Mouse (Mus musculus) forebrain, embryonic 15.5 days (tissue): ENCODE measurements around the gene Eif4e3. TPM values are rescaled to one million over a fixed set of nuclear protein-coding genes. Genes with fewer than 3 reads are reported as not detected.

Experiments
- ATAC-seq: fragments of 200-750 bp; cut with Nextera tagmentation; replicated peaks from 2 replicates; pipeline ENCODE4 v1.8.0; 2017; ENCODE audit warnings: mild to moderate bottlenecking, moderate TSS enrichment, moderate library complexity
- H3K27ac ChIP-seq: fragments of 300-500 bp; sonication (generic); replicated peaks from 2 replicates; pipeline ENCODE4 v1.5.1; 2015; ENCODE audit warnings: mild to moderate bottlenecking, inconsistent platforms
- H3K27me3 ChIP-seq: fragments of 300-500 bp; sonication (generic); 2 replicates; pipeline ENCODE4 v1.6.1; 2015; ENCODE audit warnings: inconsistent platforms
- H3K36me3 ChIP-seq: fragments of 300-500 bp; sonication (generic); 2 replicates; pipeline ENCODE4 v1.6.1; 2015; ENCODE audit warnings: mild to moderate bottlenecking, inconsistent platforms
- H3K4me1 ChIP-seq: fragments of 300-500 bp; sonication (generic); 2 replicates; pipeline ENCODE4 v1.6.1; 2015; ENCODE audit warnings: inconsistent platforms
- H3K4me2 ChIP-seq: fragments of 300-500 bp; sonication (generic); replicated peaks from 2 replicates; pipeline ENCODE4 v1.6.1; 2015; ENCODE audit warnings: mild to moderate bottlenecking, inconsistent platforms
- H3K4me3 ChIP-seq: fragments of 300-500 bp; sonication (generic); 2 replicates; pipeline ENCODE4 v1.5.1; 2015; ENCODE audit warnings: mild to moderate bottlenecking, inconsistent platforms
- H3K9ac ChIP-seq: fragments of 300-500 bp; sonication (generic); replicated peaks from 2 replicates; pipeline ENCODE4 v1.6.1; 2015; ENCODE audit warnings: mild to moderate bottlenecking, inconsistent platforms
- H3K9me3 ChIP-seq: fragments of 300-500 bp; sonication (generic); 2 replicates; pipeline ENCODE4 v1.6.1; 2016; ENCODE audit warnings: inconsistent platforms
- WGBS: fragments of 180-500 bp; shearing (Covaris S2); methylation state at CpG from one replicate; pipeline ENCODE4 v1.1.7; 2015; ENCODE audit warnings: mixed read lengths; 5-methylcytosine and 5-hydroxymethylcytosine counted together
- polyA plus RNA-seq: library from polyadenylated mRNA; unstranded; fragments of >200 nt; fragmentation: Nextera tagmentation; extraction: Ambion mirVana; gene quantifications from 2 replicates; pipeline ENCODE4 v1.2.1, GENCODE M21; 2015

The Eif4e3 gene
- polyA plus RNA-seq, 1 experiment from 2014 or later: 9.9 TPM

DNA sequence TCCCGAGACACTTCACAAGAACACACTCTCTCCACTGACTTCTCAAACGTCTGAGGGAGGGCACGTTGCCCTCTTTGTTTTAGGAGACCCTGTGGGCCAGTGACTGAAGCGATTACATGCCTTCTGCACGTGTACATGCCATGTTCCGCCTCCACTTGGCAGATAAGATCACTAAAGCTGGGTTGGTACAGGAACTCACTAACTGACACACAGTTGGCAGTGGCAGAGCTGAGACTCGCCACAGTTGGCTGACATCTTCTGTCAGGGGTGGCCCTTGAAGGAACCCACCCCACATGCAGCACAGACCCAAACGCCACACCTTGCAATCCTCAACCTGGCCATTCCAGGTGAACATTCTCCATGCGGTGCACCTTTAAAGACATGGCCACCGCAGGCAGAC is 8.0 kb downstream of the Eif4e3 start:
- no peaks in the 10 kb centered on the region for H3K36me3 ChIP-seq
- no peak overlapping the region for H3K27ac ChIP-seq
- no peak overlapping the region for H3K4me3 ChIP-seq
- no peaks in the 10 kb centered on the region for H3K27me3 ChIP-seq
- H3K4me2 ChIP-seq: no peak overlapping the region
- no peaks in the 10 kb centered on the region; the same call in 1 of the 2 replicates for H3K4me1 ChIP-seq
- no peaks in the 10 kb centered on the region for H3K9me3 ChIP-seq
- ATAC-seq: no peak
- 74% methylated on average over 10 of the region's 10 CpGs for whole genome bisulfite sequencing
- no peak overlapping the region for H3K9ac ChIP-seq

GRCm38 (mm10) chr6:99656088-99656487 is 10.5 kb downstream of the Eif4e3 start:
- no peak for ATAC-seq
- Histone ChIP-seq H3K36me3 (no peaks in the 10 kb centered on the region), H3K9ac (no peak overlapping the region), H3K27me3 (no peaks in the 10 kb centered on the region), H3K27ac (no peak overlapping the region), H3K9me3 (no peaks in the 10 kb centered on the region), H3K4me1 (no peaks in the 10 kb centered on the region; the same call in 1 of the 2 replicates), H3K4me2 (no peak overlapping the region), H3K4me3 (no peak overlapping the region)
- WGBS: 93% methylated on average over 2 of the region's 2 CpGs

DNA sequence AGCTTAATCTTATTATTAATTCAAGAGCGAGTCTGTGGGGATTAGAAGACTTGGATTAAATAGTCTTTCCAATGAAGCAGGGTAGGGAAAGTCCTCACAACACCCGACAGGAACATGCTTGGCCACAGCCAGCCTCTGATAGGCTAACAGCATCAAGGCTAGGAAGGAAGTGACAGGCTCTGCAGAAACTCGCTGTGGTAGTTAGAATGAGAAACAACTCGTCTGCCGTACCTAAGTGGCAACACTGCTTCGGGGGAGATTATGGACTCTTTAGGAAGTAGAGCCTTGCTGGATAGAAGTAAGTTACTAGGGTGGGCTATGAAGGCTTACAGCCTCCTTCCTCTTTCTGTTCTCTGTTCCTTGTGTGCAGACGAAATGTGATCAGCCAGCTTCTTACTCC is 11.1 kb downstream of the Eif4e3 start:
- ATAC-seq: no peak
- H3K4me2 ChIP-seq: no peak overlapping the region
- H3K9me3 ChIP-seq: no peaks in the 10 kb centered on the region
- no peaks in the 10 kb centered on the region for H3K27me3 ChIP-seq
- no peak overlapping the region for H3K9ac ChIP-seq
- H3K4me3 ChIP-seq: no peak overlapping the region
- no peaks in the 10 kb centered on the region; the same call in 1 of the 2 replicates for H3K4me1 ChIP-seq
- H3K27ac ChIP-seq: no peak overlapping the region
- no peaks in the 10 kb centered on the region for H3K36me3 ChIP-seq
- WGBS: 56% methylated on average over 7 of the region's 7 CpGs

DNA sequence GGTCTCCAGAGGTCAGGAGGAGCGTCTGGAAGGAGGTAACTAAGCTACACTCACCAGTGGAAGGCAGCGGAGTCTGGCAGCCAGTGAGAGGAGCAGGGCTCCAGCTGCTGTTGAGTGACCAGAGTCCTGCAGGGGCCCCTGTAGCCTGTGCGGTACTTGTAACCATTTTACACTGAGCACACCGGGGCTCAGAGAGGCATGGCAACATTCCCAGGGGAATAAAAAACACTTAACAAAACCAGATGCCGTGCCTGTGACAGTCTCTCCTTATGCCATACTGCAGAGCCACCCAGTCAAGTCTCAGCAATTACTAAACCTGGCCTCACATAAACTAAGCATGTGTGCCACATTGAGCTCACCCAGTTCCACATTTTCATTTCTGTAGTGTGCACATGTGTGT is 12.2 kb downstream of the Eif4e3 start:
- 47% methylated on average over 5 of the region's 5 CpGs for WGBS
- Histone ChIP-seq H3K4me2 (no peak overlapping the region), H3K9me3 (no peaks in the 10 kb centered on the region), H3K9ac (no peak overlapping the region), H3K27ac (no peak overlapping the region), H3K36me3 (no peaks in the 10 kb centered on the region), H3K27me3 (no peaks in the 10 kb centered on the region), H3K4me3 (no peak overlapping the region), H3K4me1 (no peaks in the 10 kb centered on the region; the same call in 1 of the 2 replicates)
- no peak for ATAC-seq

DNA sequence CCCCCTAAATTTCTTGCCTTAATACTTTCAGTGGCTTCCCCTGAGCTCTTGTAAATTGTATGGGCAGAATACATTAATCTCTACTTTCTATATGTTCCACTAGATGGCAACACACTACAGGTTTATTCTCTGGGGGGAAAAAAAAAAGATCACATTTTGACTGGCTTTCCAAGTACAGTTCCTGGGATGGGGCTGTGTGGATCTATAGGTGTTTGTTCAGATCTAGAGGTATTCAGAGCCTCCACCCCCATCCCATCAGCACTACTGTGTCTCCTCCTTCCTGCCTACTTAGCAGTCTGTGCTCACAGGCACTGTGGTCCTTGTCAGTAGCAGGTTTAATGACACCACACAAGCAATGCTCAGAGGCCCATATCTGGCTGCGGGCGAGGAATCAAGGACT is 14.2 kb downstream of the Eif4e3 start:
- no peak overlapping the region for H3K4me2 ChIP-seq
- ATAC-seq: 0 out of 2 replicates have a peak, but pooled peaks have one; percentile 49
- WGBS: 95% methylated on average over 2 of the region's 2 CpGs
- no peak overlapping the region for H3K9ac ChIP-seq
- no peak overlapping the region for H3K27ac ChIP-seq
- no peaks in the 10 kb centered on the region for H3K27me3 ChIP-seq
- no peaks in the 10 kb centered on the region for H3K9me3 ChIP-seq
- no peak overlapping the region for H3K4me3 ChIP-seq
- no peaks in the 10 kb centered on the region for H3K36me3 ChIP-seq
- no peaks in the 10 kb centered on the region; the same call in 1 of the 2 replicates for H3K4me1 ChIP-seq

GRCm38 (mm10) chr6:99649307-99649706 is 17.3 kb downstream of the Eif4e3 start:
- H3K9ac ChIP-seq: no peak overlapping the region
- H3K9me3 ChIP-seq: no peaks in the 10 kb centered on the region
- H3K4me2 ChIP-seq: no peak overlapping the region
- no peaks in the 10 kb centered on the region for H3K36me3 ChIP-seq
- no peak overlapping the region for H3K4me3 ChIP-seq
- no peak for ATAC-seq
- H3K27me3 ChIP-seq: no peaks in the 10 kb centered on the region
- no peak overlapping the region for H3K27ac ChIP-seq
- no peaks in the 10 kb centered on the region; the same call in 1 of the 2 replicates for H3K4me1 ChIP-seq
- WGBS: 69% methylated on average over 2 of the region's 2 CpGs

DNA sequence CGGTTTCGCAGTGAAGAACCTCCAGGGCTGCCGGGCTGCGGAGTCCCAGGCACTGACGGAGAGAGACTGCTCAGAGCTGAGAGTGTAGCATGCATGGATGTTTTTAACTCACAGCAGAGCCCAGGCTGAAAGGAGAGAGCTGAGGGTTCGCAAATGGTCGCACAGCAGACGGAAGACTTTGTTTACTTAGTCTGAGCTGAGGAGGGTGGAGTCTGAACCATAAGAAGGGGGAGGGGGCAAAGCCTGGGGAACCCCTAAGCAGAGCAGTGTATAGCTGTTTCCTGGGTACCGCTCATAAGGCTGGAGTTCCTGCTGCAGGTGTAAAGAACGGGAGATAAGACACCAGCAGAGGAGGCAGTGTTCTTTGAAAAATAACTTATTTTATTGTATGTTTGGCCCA is 20.2 kb downstream of the Eif4e3 start:
- Histone ChIP-seq H3K4me2 (no peak overlapping the region), H3K4me1 (no peaks in the 10 kb centered on the region), H3K27me3 (no peaks in the 10 kb centered on the region), H3K27ac (no peak overlapping the region), H3K9me3 (no peaks in the 10 kb centered on the region), H3K36me3 (no peaks in the 10 kb centered on the region), H3K4me3 (no peak overlapping the region), H3K9ac (no peak overlapping the region)
- 78% methylated on average over 10 of the region's 10 CpGs for WGBS
- ATAC-seq: no peak

GRCm38 (mm10) chr6:99644876-99645275 is 21.7 kb downstream of the Eif4e3 start:
- H3K4me2 ChIP-seq: no peak overlapping the region
- 89% methylated on average over 5 of the region's 5 CpGs for WGBS
- H3K27me3 ChIP-seq: no peaks in the 10 kb centered on the region

DNA sequence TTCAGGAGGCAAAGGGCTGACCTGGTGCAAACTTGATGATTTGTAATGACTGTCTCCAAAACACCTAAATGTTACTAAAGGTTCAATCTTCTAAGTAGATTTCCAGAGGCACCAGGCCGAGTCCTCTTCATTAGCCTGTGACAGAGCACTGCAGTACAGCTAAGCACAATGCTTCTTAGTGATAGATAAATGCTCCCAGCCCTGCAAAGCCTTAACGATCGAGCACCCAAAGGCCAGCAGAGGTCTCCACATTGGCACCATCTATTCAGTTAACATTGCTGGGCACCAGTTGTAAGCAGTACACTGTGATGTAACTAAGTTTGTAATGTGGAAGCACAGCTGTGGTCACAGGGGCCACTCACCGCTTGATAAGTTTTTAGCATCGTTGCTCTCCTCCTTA is 22.2 kb downstream of the Eif4e3 start:
- peaks cover 4% of the 10 kb centered on the region; the same call in 1 of the 2 replicates for H3K36me3 ChIP-seq
- no peaks in the 10 kb centered on the region for H3K4me1 ChIP-seq
- H3K9ac ChIP-seq: no peak overlapping the region
- no peak overlapping the region for H3K4me3 ChIP-seq
- ATAC-seq: no peak
- no peaks in the 10 kb centered on the region for H3K9me3 ChIP-seq
- H3K4me2 ChIP-seq: no peak overlapping the region
- no peaks in the 10 kb centered on the region for H3K27me3 ChIP-seq
- H3K27ac ChIP-seq: no peak overlapping the region
- 69% methylated on average over 5 of the region's 5 CpGs for WGBS

More at GRCm38 (mm10) chr6:99644876-99645275, 21.7 kb downstream of the Eif4e3 start:
- ATAC-seq: no peak
- Histone ChIP-seq H3K27ac (no peak overlapping the region), H3K9me3 (no peaks in the 10 kb centered on the region), H3K36me3 (no peaks in the 10 kb centered on the region), H3K4me3 (no peak overlapping the region), H3K4me1 (no peaks in the 10 kb centered on the region), H3K9ac (no peak overlapping the region)

DNA sequence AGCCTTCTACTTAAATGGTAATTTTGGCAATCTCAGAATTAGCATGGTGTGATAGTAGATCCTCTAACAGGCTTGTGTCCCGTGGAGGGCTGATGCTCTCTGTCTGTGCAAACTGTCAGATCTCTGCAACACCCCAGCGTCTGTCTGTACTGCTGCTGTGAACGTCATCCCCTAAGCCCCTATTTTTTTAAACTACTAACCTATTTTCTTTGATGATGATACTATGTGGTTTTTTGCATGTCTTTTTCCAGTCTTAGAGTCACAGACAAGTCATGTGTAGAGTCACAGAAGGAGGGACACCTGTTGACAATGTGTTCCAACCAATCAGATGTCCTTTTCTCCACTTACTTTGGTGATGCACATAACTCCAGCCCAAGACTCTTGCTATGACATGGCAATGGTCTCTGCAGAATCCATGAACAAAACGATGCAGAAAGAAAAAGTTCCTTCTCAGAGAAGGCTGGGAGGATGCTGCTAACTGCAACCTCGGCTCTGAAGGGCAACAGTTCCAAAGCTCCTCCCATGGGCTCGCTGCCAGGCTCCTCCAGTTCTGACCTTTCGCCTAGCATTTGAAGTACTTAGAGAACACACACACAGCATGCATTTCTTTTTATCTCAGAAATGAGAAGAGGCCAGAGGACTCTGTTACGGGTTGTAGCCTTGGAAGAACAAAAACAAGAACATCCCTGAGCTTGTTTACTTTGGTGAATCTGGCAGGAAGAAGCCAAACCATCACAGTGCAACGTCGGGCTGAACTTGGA is 23.0 kb downstream of the Eif4e3 start:
- H3K4me3 ChIP-seq: no peak overlapping the region
- 55% methylated on average over 10 of the region's 10 CpGs for WGBS
- H3K4me1 ChIP-seq: no peaks in the 10 kb centered on the region
- no peak overlapping the region for H3K27ac ChIP-seq
- no peak for ATAC-seq
- peaks cover 9% of the 10 kb centered on the region; the same call in 1 of the 2 replicates for H3K36me3 ChIP-seq
- no peaks in the 10 kb centered on the region for H3K27me3 ChIP-seq
- no peak overlapping the region for H3K9ac ChIP-seq
- H3K9me3 ChIP-seq: no peaks in the 10 kb centered on the region
- H3K4me2 ChIP-seq: no peak overlapping the region

- Histone ChIP-seq H3K4me3 (no peak overlapping the region), H3K27me3 (no peaks in the 10 kb centered on the region), H3K4me2 (no peak overlapping the region), H3K9me3 (no peaks in the 10 kb centered on the region), H3K36me3 (peaks cover 9% of the 10 kb centered on the region; the same call in 1 of the 2 replicates), H3K27ac (no peak overlapping the region), H3K9ac (no peak overlapping the region), H3K4me1 (peaks cover 3% of the 10 kb centered on the region; the same call in 1 of the 2 replicates)
- 76% methylated on average over 4 of the region's 4 CpGs for WGBS
- ATAC-seq: no peak
Observed at GRCm38 (mm10) chr6:99637456-99637855, 29.1 kb downstream of the Eif4e3 start.

GRCm38 (mm10) chr6:99636801-99637200 is 29.8 kb downstream of the Eif4e3 start:
- Histone ChIP-seq H3K27ac (no peak overlapping the region), H3K9ac (no peak overlapping the region), H3K36me3 (peaks cover 9% of the 10 kb centered on the region; the same call in 1 of the 2 replicates), H3K27me3 (no peaks in the 10 kb centered on the region), H3K4me1 (peaks cover 3% of the 10 kb centered on the region; the same call in 1 of the 2 replicates), H3K9me3 (no peaks in the 10 kb centered on the region), H3K4me3 (no peak overlapping the region), H3K4me2 (no peak overlapping the region)
- WGBS: 42% methylated on average over 8 of the region's 8 CpGs
- ATAC-seq: no peak
